Mouse (Mus musculus) A20 (cell line): ENCODE data around the gene Dock2.

Source experiments
- DNase-seq: peaks from one replicate; pipeline ENCODE4 v3.0.0-alpha.2; 2011; ENCODE audit warnings: low read depth, low spot score

The Dock2 gene

DNA sequence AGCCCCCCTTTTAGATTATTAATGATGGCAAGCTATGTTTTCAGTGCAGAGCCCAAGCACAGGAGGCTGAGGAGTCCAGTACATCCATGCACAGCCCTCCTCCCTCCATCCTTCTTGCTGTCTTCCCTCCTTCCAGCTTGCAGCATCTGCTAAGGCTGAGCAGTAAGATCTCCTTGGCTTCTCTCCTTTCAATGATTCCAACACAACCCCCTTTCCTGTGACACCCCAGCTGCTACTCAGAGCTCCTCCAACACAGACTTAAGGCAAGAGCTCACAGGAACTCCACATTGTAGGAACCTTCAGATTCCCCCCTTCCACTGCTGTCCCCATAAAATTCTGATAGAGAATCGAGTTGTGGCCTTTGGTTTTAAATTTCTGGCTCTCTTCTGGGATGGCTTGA lies 580.9 kb downstream of the Dock2 start:
- DNase-seq = no peak

DNA sequence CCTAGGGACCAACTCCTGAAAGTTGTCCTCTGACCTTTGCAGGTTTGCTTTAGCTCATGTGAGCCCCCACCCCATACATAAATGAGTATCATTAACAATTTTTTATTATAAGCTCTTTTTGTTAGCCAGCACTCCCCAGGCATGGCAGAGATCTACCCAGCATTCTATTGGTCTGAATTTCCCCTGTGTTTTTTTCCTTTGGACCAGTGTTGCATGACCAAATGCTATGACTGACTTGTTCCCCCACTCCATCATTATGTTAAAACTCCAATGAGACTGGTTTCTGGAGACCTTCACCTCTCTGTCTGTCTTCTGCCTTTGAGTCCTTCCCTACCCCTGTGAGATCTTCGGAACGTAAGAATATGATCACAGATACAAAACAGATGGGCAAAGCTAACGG lies 588.5 kb downstream of the Dock2 start:
- no peak for DNase-seq

DNA sequence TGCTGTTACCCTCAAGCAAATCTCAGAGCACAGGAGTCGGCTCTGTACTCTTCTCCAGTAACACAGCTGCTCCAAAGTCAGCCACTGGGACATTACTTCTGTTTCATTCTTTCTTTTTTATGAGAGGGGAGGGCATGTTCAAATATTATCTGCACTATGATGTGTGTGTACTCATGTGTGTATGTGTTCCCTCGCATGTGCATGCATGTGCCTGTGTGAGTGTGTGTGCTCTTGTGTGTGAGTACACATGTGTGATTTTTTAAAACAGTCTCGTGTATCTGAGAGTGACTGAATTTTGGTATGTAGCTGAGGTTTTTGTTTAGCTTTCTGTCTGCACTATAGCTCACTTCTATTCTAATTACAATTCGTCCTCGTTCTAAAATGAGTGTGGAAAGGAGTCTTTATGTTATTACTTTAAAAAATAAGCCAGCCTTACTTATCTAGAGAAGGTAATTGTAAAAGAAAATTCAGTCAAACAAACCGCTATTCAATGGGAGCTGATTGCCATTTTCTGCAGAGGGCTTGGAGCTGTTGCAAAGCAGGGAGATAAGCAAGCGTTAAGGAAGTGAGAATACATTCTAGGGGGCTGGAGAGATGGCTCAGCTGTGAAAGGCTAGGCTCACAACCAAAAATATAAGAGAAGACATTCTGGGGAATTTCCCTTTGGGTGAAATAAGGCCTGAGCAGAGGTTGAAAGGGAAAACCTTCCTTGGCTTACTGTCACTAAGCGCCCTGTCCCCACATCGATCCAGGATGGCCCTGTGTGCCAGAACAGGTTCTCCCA lies 589.3 kb downstream of the Dock2 start:
- peak; percentile 35 for DNase-seq

DNA sequence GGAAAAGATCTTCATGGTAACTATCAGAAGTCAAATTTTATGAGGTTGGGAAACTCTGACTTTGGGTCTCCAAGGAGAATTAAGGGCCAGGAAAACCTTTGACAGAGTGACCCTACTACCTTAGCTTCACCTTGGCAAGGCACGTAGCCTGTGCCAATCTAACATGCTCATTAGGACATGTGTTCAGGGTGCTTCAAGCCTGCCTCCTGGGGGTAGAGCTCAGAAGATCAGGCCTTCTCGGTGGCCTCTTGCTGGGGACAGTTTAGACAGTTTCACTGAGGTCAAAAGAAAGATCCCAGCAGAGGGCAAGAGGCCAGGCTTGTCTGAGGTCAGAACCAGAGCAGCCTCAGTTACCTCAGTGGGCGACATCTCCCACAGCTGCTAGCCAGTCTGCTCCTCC lies 590.0 kb downstream of the Dock2 start:
- DNase-seq = no peak

DNA sequence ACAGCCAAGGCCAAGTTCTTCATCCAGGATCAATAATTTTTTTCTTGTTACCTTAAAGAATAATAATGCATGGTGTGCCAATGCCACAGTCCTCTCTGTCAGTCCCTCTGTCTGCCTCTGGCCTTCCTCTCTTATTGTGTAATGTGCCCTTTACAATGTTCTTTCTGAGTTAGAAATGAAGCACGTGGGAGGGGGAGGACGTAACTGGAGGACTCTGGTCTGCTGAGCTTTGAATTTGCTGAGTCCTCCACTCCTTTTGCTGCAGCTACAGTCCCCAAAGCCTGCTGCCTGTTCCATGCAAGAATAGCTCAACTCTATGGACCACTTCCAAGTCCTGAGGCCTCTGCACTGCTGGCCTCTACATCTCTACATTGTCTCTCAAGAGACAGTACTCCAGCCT lies 599.4 kb downstream of the Dock2 start:
- DNase-seq = no peak

DNA sequence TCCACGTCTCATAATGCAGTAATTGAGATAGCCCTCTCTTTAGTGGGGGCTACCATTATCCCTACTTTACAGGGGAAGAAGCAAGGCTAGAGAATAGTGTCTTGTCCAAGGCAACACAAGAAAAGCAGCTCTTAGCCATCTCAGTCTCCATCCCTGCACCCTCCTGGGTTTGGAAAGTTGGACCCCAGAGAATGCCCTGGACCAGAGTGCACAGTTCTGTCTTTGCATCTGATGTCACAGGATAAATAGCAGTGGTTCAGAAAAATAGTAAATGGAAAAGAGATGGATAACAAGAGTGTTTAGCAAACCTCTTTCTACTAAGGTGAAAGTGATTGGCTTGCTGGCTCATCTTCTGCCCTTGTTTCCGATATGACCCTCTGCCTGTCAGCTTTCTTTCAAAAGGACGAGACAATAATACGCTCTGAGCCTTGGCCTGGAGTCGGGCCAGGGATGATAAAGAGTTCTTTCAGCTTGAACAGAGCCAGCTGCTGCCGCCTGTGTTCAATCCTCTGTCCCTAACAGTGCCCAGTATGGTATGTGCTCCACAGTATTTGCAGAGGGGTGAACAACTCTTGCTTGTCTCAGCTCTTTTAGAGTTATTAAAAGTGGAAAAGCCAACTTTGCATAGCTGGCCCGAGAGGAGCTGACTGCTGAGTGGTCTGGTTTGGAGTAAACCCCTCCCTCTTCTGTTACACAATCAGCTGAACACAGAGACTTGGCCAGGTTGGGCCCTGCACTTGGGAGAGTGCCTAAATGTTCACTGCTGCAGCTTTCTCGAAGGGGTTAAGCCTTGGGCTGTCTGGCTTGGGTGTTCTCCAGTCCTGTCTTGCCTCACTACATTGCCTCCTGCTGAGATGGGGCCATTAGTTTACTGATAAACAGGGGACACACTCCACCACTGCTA lies 602.2 kb downstream of the Dock2 start:
- DNase-seq = no peak

DNA sequence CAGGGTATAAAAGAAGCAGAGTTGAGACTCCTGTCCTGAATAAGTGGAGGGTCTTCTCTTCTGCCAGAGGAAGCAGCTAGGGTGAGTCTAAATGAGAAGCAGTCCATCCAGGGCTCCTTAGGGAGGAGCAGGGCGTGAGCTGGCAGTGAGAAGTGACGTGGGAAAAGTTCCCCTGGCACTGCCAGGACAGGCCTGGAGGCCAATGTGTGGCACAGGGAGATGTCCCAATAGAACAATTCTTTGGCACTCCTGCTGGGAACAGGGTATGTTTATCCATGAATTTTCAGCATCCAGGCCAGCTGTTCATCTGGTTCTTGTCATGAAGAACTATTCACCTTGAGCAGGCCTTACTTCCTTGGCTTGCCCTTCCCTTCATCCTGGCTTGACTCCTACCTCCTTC lies 604.9 kb downstream of the Dock2 start:
- no peak for DNase-seq
